Mouse (Mus musculus) erythroblast, adult 5-6 weeks (primary cell): ENCODE measurements at regions not wholly inside any gene's neighbourhood (a gene's known extent, or its start where the extent isn't known, plus 50 kb on each side); places are given as distances from the start of the nearest gene placed in this dataset.

Experiments used
- ATAC-seq: replicated peaks from 2 replicates; pipeline ENCODE4 v1.8.0; 2016; ENCODE audit warnings: moderate number of reproducible peaks, mild to moderate bottlenecking, moderate TSS enrichment, inconsistent platforms; ENCODE audit not compliant: poor library complexity, low FRiP score, severe bottlenecking

GRCm38 (mm10) chr16:24076109-24076798 is 87.6 kb upstream of the Bcl6 start:
- no peak for ATAC-seq

- ATAC-seq = no peak
Measured at GRCm38 (mm10) chr16:24073613-24074244, 85.1 kb upstream of the Bcl6 start.

- ATAC-seq = no peak
Measured at GRCm38 (mm10) chr16:24073065-24073464, 84.4 kb upstream of the Bcl6 start.

GRCm38 (mm10) chr16:24069411-24069810 is 80.8 kb upstream of the Bcl6 start:
- no peak for ATAC-seq

- no peak for ATAC-seq
Measured at GRCm38 (mm10) chr16:24068250-24068813, 79.7 kb upstream of the Bcl6 start.

- ATAC-seq = peak; percentile 82
Measured at GRCm38 (mm10) chr16:24062314-24062713, 73.7 kb upstream of the Bcl6 start.

- ATAC-seq = no peak
Measured at GRCm38 (mm10) chr16:24061496-24061895, 72.8 kb upstream of the Bcl6 start.

- ATAC-seq = no peak
Measured at GRCm38 (mm10) chr16:24059090-24059600, 70.5 kb upstream of the Bcl6 start.

- ATAC-seq = no peak
Measured at GRCm38 (mm10) chr16:24056885-24057531, 68.4 kb upstream of the Bcl6 start.

GRCm38 (mm10) chr16:24056123-24056884 is 67.7 kb upstream of the Bcl6 start:
- ATAC-seq = no peak

GRCm38 (mm10) chr16:24054293-24054692 is 65.6 kb upstream of the Bcl6 start:
- ATAC-seq = no peak

GRCm38 (mm10) chr16:24053403-24053802 is 64.8 kb upstream of the Bcl6 start:
- no peak for ATAC-seq

GRCm38 (mm10) chr16:24050856-24051640 is 62.4 kb upstream of the Bcl6 start:
- ATAC-seq = no peak

GRCm38 (mm10) chr16:24043779-24044178 is 55.1 kb upstream of the Bcl6 start:
- ATAC-seq = no peak

- ATAC-seq = no peak
Measured at GRCm38 (mm10) chr16:24042977-24043376, 54.3 kb upstream of the Bcl6 start.

- no peak for ATAC-seq
Measured at GRCm38 (mm10) chr16:24042216-24042615, 53.6 kb upstream of the Bcl6 start.

GRCm38 (mm10) chr16:24041403-24041802 is 52.8 kb upstream of the Bcl6 start:
- no peak for ATAC-seq

- no peak for ATAC-seq
Measured at GRCm38 (mm10) chr16:24039765-24040164, 51.1 kb upstream of the Bcl6 start.
